In genomic region chr1:165848881-165849280, GRCm38 (mm10) we compare ENCODE assay signal across 12 mouse cellular contexts.
A peak's percentile ranks its signal among the peaks of the same experiment; 100 is the strongest.
DNase-seq lines count a peak whose midpoint lies in the region; ATAC-seq and TF ChIP-seq lines count a peak whose summit lies in the region.
"Had no signal": no experiment of that assay in that cellular context is flagged by ENCODE, and none has a peak within 500 bp of the region (broad histone marks: within the 10 kb centered on the region; RNA-seq: fewer than 3 reads in every experiment).

No protein-coding gene starts in this region.

- H3K4me2 ChIP-seq in heart, embryonic 12.5 days, result no peak overlapping the region
- H3K4me2 ChIP-seq in stomach, embryonic 16.5 days (ENCODE audit: low read depth, low read length), result no peak overlapping the region
- H3K4me2 ChIP-seq in midbrain, embryonic 14.5 days (ENCODE audit: low read length), result no peak overlapping the region
- H3K4me2 ChIP-seq: limb, embryonic 15.5 days had no signal

- no peak for TF ChIP-seq CTCF in lung, adult 2 months (IDR thresholded peaks at IDR 0.05; ENCODE audit: insufficient read depth, low read length)

- H3K36me3 ChIP-seq in heart, embryonic 12.5 days, result no peaks in the 10 kb centered on the region
- no peaks in the 10 kb centered on the region for H3K36me3 ChIP-seq in stomach, embryonic 16.5 days (ENCODE audit: control insufficient read depth, insufficient read depth, low read length)
- H3K36me3 ChIP-seq in midbrain, embryonic 14.5 days (ENCODE audit: control insufficient read depth, insufficient read depth, low read length), result no peaks in the 10 kb centered on the region
- H3K36me3 ChIP-seq: limb, embryonic 15.5 days had no signal

- 42% methylated on average over 4 of the region's 4 CpGs for WGBS in heart, embryonic 12.5 days
- 28% methylated on average over 4 of the region's 4 CpGs for WGBS in lung, adult 2 months
- WGBS in stomach, embryonic 16.5 days, result 51% methylated on average over 4 of the region's 4 CpGs
- whole genome bisulfite sequencing in midbrain, embryonic 14.5 days, result 72% methylated on average over 4 of the region's 4 CpGs

- H3K27me3 ChIP-seq in heart, embryonic 12.5 days (replicated peaks), result peaks cover 23% of the 10 kb centered on the region; the same call in 1 of the 2 replicates
- 0 out of 2 replicates have a peak, but pooled peaks cover 4% of the 10 kb centered on the region for H3K27me3 ChIP-seq in stomach, embryonic 16.5 days (ENCODE audit: control insufficient read depth, insufficient read depth, low read length)
- 0 out of 2 replicates have a peak, but pooled peaks cover 12% of the 10 kb centered on the region for H3K27me3 ChIP-seq in midbrain, embryonic 14.5 days (ENCODE audit: control insufficient read depth, insufficient read depth, low read length)

- H3K27ac ChIP-seq in heart, embryonic 12.5 days (ENCODE audit: poor library complexity, severe bottlenecking), result no peak overlapping the region
- H3K27ac ChIP-seq in stomach, embryonic 16.5 days (ENCODE audit: low read length), result 0 out of 2 replicates have a peak overlapping the region, but pooled peaks have one; percentile 22
- H3K27ac ChIP-seq in midbrain, embryonic 14.5 days (replicated peaks; ENCODE audit: low read depth, low read length), result no peak overlapping the region
- H3K27ac ChIP-seq: limb, embryonic 15.5 days had no signal

- intact Hi-C loops in heart, postnatal 25 days (cut with DNase I), result no loop called here

- peaks cover 13% of the 10 kb centered on the region; the same call in 1 of the 2 replicates for H3K4me1 ChIP-seq in heart, embryonic 12.5 days (replicated peaks)
- peaks cover 20% of the 10 kb centered on the region for H3K4me1 ChIP-seq in lung, adult 2 months (ENCODE audit: control insufficient read depth, insufficient read depth, low read length)
- H3K4me1 ChIP-seq in stomach, embryonic 16.5 days (ENCODE audit: control insufficient read depth, insufficient read depth, low read length), result peaks cover 8% of the 10 kb centered on the region; the same call in 1 of the 2 replicates
- peaks cover 20% of the 10 kb centered on the region for H3K4me1 ChIP-seq in midbrain, embryonic 14.5 days (ENCODE audit: control insufficient read depth, insufficient read depth, low read length)

- TF ChIP-seq POLR2A in lung, adult 2 months (IDR thresholded peaks at IDR 0.05; ENCODE audit: borderline replicate concordance, extremely low read depth, low read depth, low read length), result peak; percentile 54; the same call in 1 of the 2 replicates

- no peak for DNase-seq in heart, postnatal 25 days (ENCODE audit: low spot score)
- no peak for DNase-seq in lung, adult 2 months
- DNase-seq in midbrain, embryonic 14.5 days, result no peak
- DNase-seq in adipocyte (ENCODE audit: low spot score), result no peak
- no peak for DNase-seq in kidney, postnatal 25 days
- DNase-seq: cerebellum, adult 9-11 months; layer of hippocampus, adult 9-11 months; right cerebral cortex, postnatal 14 days had no signal

- ATAC-seq in heart, embryonic 12.5 days (ENCODE audit: insufficient number of reproducible peaks, low FRiP score), result 0 out of 2 replicates have a peak, but pooled peaks have one; percentile 17
- ATAC-seq in CD4-positive, CD25-positive, alpha-beta regulatory T cell, adult 4 months, result peak; percentile 40
- ATAC-seq in stomach, embryonic 16.5 days (ENCODE audit: insufficient read depth, low FRiP score), result no peak
- no peak for ATAC-seq in midbrain, embryonic 14.5 days (ENCODE audit: low FRiP score, low TSS enrichment)

- no peaks in the 10 kb centered on the region for H3K9me3 ChIP-seq in heart, embryonic 12.5 days (replicated peaks)
- no peaks in the 10 kb centered on the region for H3K9me3 ChIP-seq in stomach, embryonic 16.5 days (replicated peaks; ENCODE audit: control insufficient read depth, low read length)
- no peaks in the 10 kb centered on the region for H3K9me3 ChIP-seq in midbrain, embryonic 14.5 days (ENCODE audit: control insufficient read depth, low read length)
- H3K9me3 ChIP-seq: limb, embryonic 15.5 days had no signal

- no peak overlapping the region for H3K9ac ChIP-seq in heart, embryonic 12.5 days
- no peak overlapping the region for H3K9ac ChIP-seq in stomach, embryonic 16.5 days (ENCODE audit: low read length)
- H3K9ac ChIP-seq in midbrain, embryonic 14.5 days (replicated peaks; ENCODE audit: low read length), result no peak overlapping the region
- H3K9ac ChIP-seq: limb, embryonic 15.5 days had no signal

- no peak overlapping the region for H3K4me3 ChIP-seq in heart, embryonic 12.5 days
- H3K4me3 ChIP-seq in lung, adult 2 months (replicated peaks; ENCODE audit: extremely low read depth, low read depth, low read length), result peak overlapping the region; percentile 17
- H3K4me3 ChIP-seq in stomach, embryonic 16.5 days (replicated peaks; ENCODE audit: low read length), result no peak overlapping the region
- no peak overlapping the region for H3K4me3 ChIP-seq in midbrain, embryonic 14.5 days (replicated peaks; ENCODE audit: low read depth, low read length)
- H3K4me3 ChIP-seq: limb, embryonic 15.5 days had no signal

Comparison
In these comparisons a context has a peak if more than half of its experiments do, and no peak if none do; other contexts are left out.
1. ATAC-seq: peak in heart, embryonic 12.5 days (single experiment) and CD4-positive, CD25-positive, alpha-beta regulatory T cell, adult 4 months (single experiment); none in stomach, embryonic 16.5 days (single experiment) and midbrain, embryonic 14.5 days (single experiment).